Mouse (Mus musculus) liver, adult 2 months (tissue): ENCODE results near the gene Notch2.

Experiments
- CTCF ChIP-seq: fragments of 200-500 bp; IDR thresholded peaks from 2 replicates; pipeline ENCODE4 v1.5.1; 2011; ENCODE audit warnings: low read depth, low read length, control low read depth
- POLR2A ChIP-seq: fragments of 200-500 bp; IDR thresholded peaks from 2 replicates; pipeline ENCODE4 v1.6.1; 2011; ENCODE audit warnings: low read length, control low read depth; ENCODE audit not compliant: insufficient read depth; ENCODE audit errors: extremely low read depth

GRCm38 (mm10) chr3:98016901-98017591 lies 3.7 kb downstream of the Notch2 start:
- TF ChIP-seq POLR2A (no peak), CTCF (no peak)
